Mouse (Mus musculus) T-cell, adult 2 months (primary cell): ENCODE data around the gene Gm28079.
"Not testable (repeated sequence)": the region's sequence is repeated elsewhere in the genome, so short reads cannot be mapped to it uniquely, and the experiment has no call there.

Source experiments
- DNase-seq: peaks from one replicate; pipeline ENCODE4 v3.0.0; 2022; ENCODE audit warnings: low spot score

The Gm28079 gene

DNA sequence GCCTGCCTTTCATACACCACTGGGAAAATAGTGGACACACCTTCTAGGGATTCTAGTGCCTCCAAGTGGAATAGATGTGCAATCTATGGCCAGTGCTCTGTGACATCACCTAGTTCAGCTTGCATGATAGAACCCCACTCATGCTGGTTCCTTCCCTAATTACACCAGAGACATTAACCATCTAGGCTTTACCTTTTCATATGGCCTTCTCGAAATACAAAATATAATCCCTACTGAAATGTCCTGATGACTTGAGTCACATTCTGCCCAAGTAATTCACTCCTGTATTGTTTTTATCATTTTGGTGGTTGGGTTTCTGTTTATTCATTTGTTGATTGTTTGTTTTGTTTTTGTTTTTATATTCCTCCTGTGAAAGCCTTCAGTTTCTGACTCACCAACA, at the start of gene Gm28079:
Gene Gm28079 (minus strand): TSS at position 101 of the 400 bp plus-strand sequence.
- not testable (repeated sequence) for DNase-seq
